In the genomic region with DNA sequence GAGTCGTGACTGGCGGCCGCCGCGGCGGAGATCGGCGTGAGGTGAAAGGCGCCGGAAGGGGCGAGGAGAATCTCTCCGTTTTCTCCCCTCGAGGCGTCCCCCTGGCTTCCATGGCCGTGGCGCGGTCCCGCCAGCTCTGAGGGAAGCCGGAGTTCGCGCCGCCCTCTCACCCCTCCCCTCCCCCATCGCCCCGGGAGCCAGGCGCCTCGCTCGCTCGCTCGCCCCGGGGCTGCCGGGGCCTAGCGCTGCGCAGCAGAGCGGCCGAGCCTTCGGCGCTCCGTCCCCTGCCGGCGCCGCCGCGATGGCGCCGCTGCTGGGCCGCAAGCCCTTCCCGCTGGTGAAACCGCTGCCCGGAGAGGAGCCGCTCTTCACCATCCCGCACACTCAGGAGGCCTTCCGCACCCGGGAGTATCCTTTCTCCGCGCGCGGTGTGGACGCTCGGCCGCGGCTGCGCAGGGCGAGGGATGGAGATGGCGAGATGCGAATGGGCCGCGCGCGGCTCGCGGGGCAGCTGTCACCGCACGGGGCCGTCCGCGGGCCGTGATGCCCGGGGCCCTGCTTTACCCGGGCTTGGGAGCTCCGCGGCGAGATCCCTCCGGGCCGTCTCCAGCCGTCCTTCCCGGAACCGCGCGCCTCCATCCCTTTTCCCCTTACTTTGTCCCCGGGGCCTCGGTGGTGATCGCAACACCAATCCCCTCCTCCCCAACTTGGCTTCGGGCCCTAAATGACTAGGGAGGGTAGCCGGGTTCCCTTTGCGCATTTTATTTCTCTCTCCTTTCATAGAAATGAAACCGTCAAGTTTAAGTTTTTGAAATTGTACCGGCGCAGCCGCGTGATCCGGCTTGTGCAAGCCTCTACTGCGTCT, we compare ENCODE assay signal across 8 mouse cellular contexts. TPM values are rescaled to one million over a fixed set of nuclear protein-coding genes. Genes with fewer than 3 reads are reported as not detected.
DNase-seq lines count a peak whose midpoint lies in the region; ATAC-seq and TF ChIP-seq lines count a peak whose summit lies in the region.

No protein-coding gene starts in this region.

- peak overlapping the region; percentile 77 for H3K4me2 ChIP-seq in forebrain, embryonic 12.5 days
- peak overlapping the region; percentile 73 for H3K4me2 ChIP-seq in limb, embryonic 14.5 days (replicated peaks; ENCODE audit: low read depth, low read length, severe bottlenecking)
- peak overlapping the region; percentile 86 for H3K4me2 ChIP-seq in midbrain, embryonic 12.5 days (replicated peaks)

- peak overlapping the region; percentile 95 for H3K27ac ChIP-seq in forebrain, embryonic 12.5 days
- H3K27ac ChIP-seq in limb, embryonic 14.5 days (replicated peaks; ENCODE audit: low read depth, low read length), result peak overlapping the region; percentile 96
- H3K27ac ChIP-seq in midbrain, embryonic 12.5 days (replicated peaks), result peak overlapping the region; percentile 98

- peaks cover 17% of the 10 kb centered on the region for H3K36me3 ChIP-seq in forebrain, embryonic 12.5 days (replicated peaks)
- peaks cover 11% of the 10 kb centered on the region for H3K36me3 ChIP-seq in limb, embryonic 14.5 days (ENCODE audit: control insufficient read depth, insufficient read depth, low read length)
- peaks cover 7% of the 10 kb centered on the region; the same call in 1 of the 2 replicates for H3K36me3 ChIP-seq in midbrain, embryonic 12.5 days

- peak; percentile 71 for ATAC-seq in forebrain, embryonic 12.5 days (ENCODE audit: low FRiP score)
- ATAC-seq in limb, embryonic 14.5 days (ENCODE audit: low FRiP score, low read depth), result peak; percentile 36
- peak; percentile 75 for ATAC-seq in midbrain, embryonic 12.5 days (ENCODE audit: low FRiP score, low read depth)

- WGBS in forebrain, embryonic 12.5 days, result under 1% methylated on average over 93 of the region's 102 CpGs
- WGBS in limb, embryonic 14.5 days, result under 1% methylated on average over 70 of the region's 102 CpGs
- under 1% methylated on average over 100 of the region's 102 CpGs for WGBS in midbrain, embryonic 12.5 days

- H3K9me3 ChIP-seq in forebrain, embryonic 12.5 days, result peaks cover 4% of the 10 kb centered on the region; the same call in 1 of the 2 replicates
- no peaks in the 10 kb centered on the region for H3K9me3 ChIP-seq in limb, embryonic 14.5 days (ENCODE audit: control insufficient read depth, low read length)
- H3K9me3 ChIP-seq in midbrain, embryonic 12.5 days, result peaks cover 6% of the 10 kb centered on the region; the same call in 1 of the 2 replicates

- TF ChIP-seq POLR2A in limb, embryonic 14.5 days (IDR thresholded peaks at IDR 0.05; ENCODE audit: borderline replicate concordance, extremely low read depth, insufficient read depth, insufficient read length), result no peak

- intact Hi-C loops in heart, postnatal 25 days (cut with DNase I), result loop anchor here (5.0 kb wide), 2 partner anchors 175 to 505 kb away; no protein-coding TSS in a partner anchor

- H3K4me1 ChIP-seq in forebrain, embryonic 12.5 days, result peaks cover 34% of the 10 kb centered on the region
- H3K4me1 ChIP-seq in limb, embryonic 14.5 days (ENCODE audit: control insufficient read depth, insufficient read depth, low read length), result peaks cover 15% of the 10 kb centered on the region
- peaks cover 30% of the 10 kb centered on the region for H3K4me1 ChIP-seq in midbrain, embryonic 12.5 days

- peak; percentile 39 to 64 for DNase-seq in layer of hippocampus, postnatal 10 days (ENCODE audit: low spot score in 2 of 2)
- DNase-seq in layer of hippocampus, adult 9-11 months, result no peak
- peak; percentile 27 for DNase-seq in brain, adult 2 months (ENCODE audit: low read depth, low spot score)
- peak; percentile 14 for DNase-seq in heart, postnatal 25 days (ENCODE audit: low spot score)
- DNase-seq in limb, embryonic 14.5 days (ENCODE audit: low spot score), result peak; percentile 31
- peak; percentile 88 for DNase-seq in testis, postnatal 10 days (ENCODE audit: low spot score)

- peak overlapping the region; percentile 96 for H3K9ac ChIP-seq in forebrain, embryonic 12.5 days
- H3K9ac ChIP-seq in limb, embryonic 14.5 days (ENCODE audit: low read depth, low read length, severe bottlenecking), result peak overlapping the region; percentile 96
- peak overlapping the region; percentile 99 for H3K9ac ChIP-seq in midbrain, embryonic 12.5 days (replicated peaks)

- peak overlapping the region; percentile 88 for H3K4me3 ChIP-seq in forebrain, embryonic 12.5 days (replicated peaks)
- peak overlapping the region; percentile 99 for H3K4me3 ChIP-seq in limb, embryonic 14.5 days (replicated peaks; ENCODE audit: low read length)
- H3K4me3 ChIP-seq in midbrain, embryonic 12.5 days, result peak overlapping the region; percentile 99

- H3K27me3 ChIP-seq in forebrain, embryonic 12.5 days, result no peaks in the 10 kb centered on the region
- H3K27me3 ChIP-seq in limb, embryonic 14.5 days (ENCODE audit: control insufficient read depth, insufficient read depth, low read length), result no peaks in the 10 kb centered on the region
- no peaks in the 10 kb centered on the region for H3K27me3 ChIP-seq in midbrain, embryonic 12.5 days

RNA-seq across cellular contexts. Expression of a gene that starts 0.5 kb away (rescaled TPM):
- 10 to 100 TPM; 47.8 to 51.1 TPM for total RNA-seq in layer of hippocampus, postnatal 10 days (2021)
- 75.0 and 75.4 TPM in 2 replicates for polyA plus RNA-seq in forebrain, embryonic 12.5 days (2016; fragmentation: Nextera tagmentation; extraction: Ambion mirVana)
- total RNA-seq in heart, postnatal 25 days (2021), result 10 to 100 TPM; 38.2 to 45.3 TPM
- 72.7 and 73.0 TPM in 2 replicates for polyA plus RNA-seq in limb, embryonic 14.5 days (2012; rRNA removed)
- 52.3 and 58.8 TPM in 2 replicates for polyA plus RNA-seq in limb, embryonic 14.5 days (2014; fragmentation: Nextera tagmentation; extraction: Ambion mirVana)
- 68.1 and 70.4 TPM in 2 replicates for polyA plus RNA-seq in midbrain, embryonic 12.5 days (2016; fragmentation: Nextera tagmentation; extraction: Ambion mirVana)

RNA-seq across cellular contexts. Expression of a gene that starts 19.5 kb away (rescaled TPM):
- 10 to 100 TPM; 27.7 to 29.8 TPM for total RNA-seq in layer of hippocampus, postnatal 10 days (2021)
- polyA plus RNA-seq in forebrain, embryonic 12.5 days (2016; fragmentation: Nextera tagmentation; extraction: Ambion mirVana), result 46.6 TPM in 2 replicates
- total RNA-seq in heart, postnatal 25 days (2021), result 10 to 100 TPM; 35.1 to 35.2 TPM
- 20.6 and 24.6 TPM in 2 replicates for polyA plus RNA-seq in limb, embryonic 14.5 days (2012; rRNA removed)
- polyA plus RNA-seq in limb, embryonic 14.5 days (2014; fragmentation: Nextera tagmentation; extraction: Ambion mirVana), result 43.3 and 46.2 TPM in 2 replicates
- 46.8 and 49.6 TPM in 2 replicates for polyA plus RNA-seq in midbrain, embryonic 12.5 days (2016; fragmentation: Nextera tagmentation; extraction: Ambion mirVana)

RNA-seq across cellular contexts. Expression of a gene that starts 38.1 kb away (rescaled TPM):
- total RNA-seq in layer of hippocampus, postnatal 10 days (2021), result 10 to 100 TPM; 23.0 to 23.7 TPM
- 27.5 and 29.6 TPM in 2 replicates for polyA plus RNA-seq in forebrain, embryonic 12.5 days (2016; fragmentation: Nextera tagmentation; extraction: Ambion mirVana)
- total RNA-seq in heart, postnatal 25 days (2021), result 10 to 100 TPM; 11.2 to 14.6 TPM
- polyA plus RNA-seq in limb, embryonic 14.5 days (2012; rRNA removed), result 23.2 and 25.7 TPM in 2 replicates
- 29.8 and 32.1 TPM in 2 replicates for polyA plus RNA-seq in limb, embryonic 14.5 days (2014; fragmentation: Nextera tagmentation; extraction: Ambion mirVana)
- 26.3 and 26.5 TPM in 2 replicates for polyA plus RNA-seq in midbrain, embryonic 12.5 days (2016; fragmentation: Nextera tagmentation; extraction: Ambion mirVana)
